Mouse (Mus musculus) spleen, postnatal 14 days (tissue): ENCODE results near the gene Susd6.

ENCODE experiments used
- DNase-seq, 2 experiments: peaks; one replicate each; pipeline ENCODE4 v3.0.0; 2021 to 2022; ENCODE audit warnings: low spot score in 2 of 2

Gene Susd6

DNA sequence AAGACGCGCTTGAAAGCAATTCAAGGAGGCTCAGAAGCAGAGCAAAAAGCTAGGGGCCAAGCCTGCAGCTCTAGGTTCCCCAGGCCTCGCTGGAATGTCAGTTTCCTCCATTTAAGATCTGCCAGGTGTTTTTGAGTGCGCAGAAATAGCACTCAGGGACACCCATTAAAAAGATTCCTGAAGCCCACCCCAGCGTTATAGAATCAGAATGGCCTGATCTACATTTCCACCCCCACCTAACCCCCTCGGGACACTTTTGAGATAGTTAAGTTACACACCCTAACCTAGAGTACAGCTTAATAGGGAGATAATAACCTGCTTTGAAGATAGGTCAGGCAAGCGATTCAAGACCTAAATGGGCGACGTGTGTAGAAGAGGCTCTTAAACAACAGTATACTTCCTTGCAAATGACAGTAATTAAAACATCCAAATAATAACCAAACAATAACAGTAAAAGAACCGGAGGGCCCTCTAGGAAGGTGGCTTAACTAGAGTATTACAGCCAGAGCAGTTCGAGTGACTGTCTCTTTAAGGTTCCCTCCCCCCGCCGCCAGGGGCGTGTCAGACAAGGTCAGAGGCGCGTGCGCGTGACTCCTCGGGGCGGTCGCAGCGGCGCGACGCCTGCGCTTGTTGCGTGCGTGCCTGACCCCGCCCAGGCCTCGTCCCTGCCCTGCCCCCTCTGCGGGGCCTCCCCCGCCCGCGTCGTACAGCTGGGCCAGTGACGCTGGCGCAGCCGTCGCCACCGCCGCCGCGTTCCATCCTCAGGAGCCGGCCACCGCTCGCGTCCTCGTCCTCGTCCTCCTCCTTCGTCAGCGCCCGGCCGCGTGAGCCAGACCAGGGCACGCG lies at the start of gene Susd6:
TSS of gene Susd6 (plus strand) at position 662 of the 846 bp plus-strand sequence.
- peak; percentile 98 to 99 for DNase-seq

DNA sequence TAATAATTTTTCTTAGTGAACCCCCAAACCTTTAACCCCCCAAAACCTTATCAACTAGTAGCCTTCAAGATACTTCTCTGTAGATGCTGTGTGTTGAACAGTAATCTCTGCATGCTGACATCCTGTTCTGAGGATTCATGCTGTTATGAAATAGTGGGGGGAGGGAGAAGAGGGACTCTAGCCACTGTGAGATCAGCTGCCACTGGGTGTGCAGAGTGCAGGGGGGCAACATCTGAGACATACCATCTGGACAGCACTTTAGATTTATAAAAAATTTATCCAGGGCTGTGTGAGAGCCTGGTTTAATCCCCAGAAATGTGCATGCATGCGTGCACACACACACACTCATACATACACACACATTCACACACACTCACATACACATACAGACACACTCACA lies 45.7 kb upstream of the Susd6 start:
- DNase-seq: no peak

GRCm38 (mm10) chr12:80746031-80746813 lies 44.1 kb upstream of the Susd6 start:
- no peak for DNase-seq

GRCm38 (mm10) chr12:80751556-80751955 lies 38.8 kb upstream of the Susd6 start:
- DNase-seq: no peak

GRCm38 (mm10) chr12:80757751-80758558 lies 32.4 kb upstream of the Susd6 start:
- no peak for DNase-seq

DNA sequence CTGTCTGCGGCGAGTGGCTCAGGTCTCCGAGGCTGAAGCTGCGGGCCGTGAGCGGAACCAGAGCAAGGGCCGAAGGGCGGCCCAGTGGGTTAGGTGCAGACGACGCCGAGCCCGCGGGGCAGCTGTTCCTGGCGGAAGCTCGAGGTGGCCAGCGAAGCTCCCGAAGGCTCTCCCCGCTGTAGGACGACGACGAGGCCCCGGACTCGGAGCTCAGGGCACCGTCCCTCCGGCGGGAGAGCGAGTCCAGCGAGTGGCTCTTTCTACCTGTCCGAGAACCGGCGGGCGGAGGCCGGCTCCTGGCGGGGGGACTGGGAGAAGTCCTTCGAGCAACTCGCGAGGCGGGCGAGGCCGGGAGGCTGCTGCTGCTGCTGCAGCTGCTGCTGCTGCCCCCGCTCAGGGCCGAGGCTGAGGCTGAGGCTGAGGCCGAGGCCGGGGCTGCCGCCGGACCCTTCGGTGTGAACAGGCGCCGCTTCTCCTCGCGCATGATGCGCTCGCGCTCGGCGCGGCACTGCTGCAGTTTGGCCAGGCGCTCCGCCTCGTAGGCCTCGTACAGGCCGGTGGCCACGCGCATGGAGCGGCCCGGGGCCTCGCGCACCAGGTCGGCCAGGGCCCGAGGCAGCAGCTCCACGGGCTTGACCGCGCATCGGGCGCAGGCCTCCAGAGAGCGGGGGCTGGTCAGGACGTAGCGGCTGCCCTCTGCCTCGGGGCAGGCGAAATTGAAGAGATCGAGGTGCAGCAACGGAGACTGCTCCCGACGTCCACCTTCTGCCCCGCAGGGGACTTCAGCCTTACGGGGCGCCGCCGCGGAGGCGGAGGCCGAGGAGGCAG lies 31.5 kb upstream of the Susd6 start:
- DNase-seq: no peak

GRCm38 (mm10) chr12:80759387-80759712 lies 31.0 kb upstream of the Susd6 start:
- DNase-seq: no peak

GRCm38 (mm10) chr12:80759713-80760395 lies 30.5 kb upstream of the Susd6 start:
- DNase-seq: no peak

GRCm38 (mm10) chr12:80760396-80760801 lies 29.9 kb upstream of the Susd6 start, which contains the start of gene Ccdc177:
Gene Ccdc177, minus strand, starts transcription at chr12:80760687.
- DNase-seq: peak; percentile 47 to 63

DNA sequence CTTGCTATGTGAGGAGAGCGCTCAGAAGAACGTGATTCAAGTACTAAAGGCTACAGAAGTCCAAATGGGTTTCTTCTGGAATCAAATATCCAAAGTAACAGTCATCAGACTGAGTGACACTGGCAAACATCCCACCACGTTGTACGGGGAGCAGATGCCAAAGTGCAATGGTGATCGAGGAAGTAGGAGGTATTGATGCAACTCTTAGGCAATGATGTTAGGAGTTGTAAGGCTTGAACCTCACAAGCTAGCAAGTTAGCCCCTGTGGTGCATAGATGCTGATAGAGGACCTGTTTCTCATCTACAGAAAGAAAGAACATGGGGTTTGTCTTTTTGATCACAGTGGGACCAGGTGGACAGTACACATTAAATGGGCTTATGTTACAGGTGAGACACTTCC lies 27.3 kb upstream of the Susd6 start:
- DNase-seq: no peak

DNA sequence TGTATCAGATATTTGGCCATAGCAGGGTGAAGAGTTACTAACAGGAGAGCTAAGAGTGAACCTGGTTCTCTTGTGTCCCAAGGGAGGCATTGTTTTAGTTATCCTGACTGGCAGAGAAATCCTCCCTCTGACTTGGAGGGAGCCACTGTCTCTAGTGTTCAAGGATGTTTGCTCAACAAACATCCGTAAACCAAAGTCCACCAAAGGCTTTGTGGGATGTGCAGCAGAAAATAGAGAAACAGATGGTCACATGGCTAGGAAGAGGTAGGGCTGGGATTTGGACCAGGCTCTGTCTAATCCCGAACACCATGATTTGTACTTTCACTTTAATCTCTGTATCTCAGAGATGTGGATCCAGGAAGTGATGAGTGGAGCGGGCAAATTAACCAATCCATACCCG lies 26.2 kb upstream of the Susd6 start:
- DNase-seq: no peak

DNA sequence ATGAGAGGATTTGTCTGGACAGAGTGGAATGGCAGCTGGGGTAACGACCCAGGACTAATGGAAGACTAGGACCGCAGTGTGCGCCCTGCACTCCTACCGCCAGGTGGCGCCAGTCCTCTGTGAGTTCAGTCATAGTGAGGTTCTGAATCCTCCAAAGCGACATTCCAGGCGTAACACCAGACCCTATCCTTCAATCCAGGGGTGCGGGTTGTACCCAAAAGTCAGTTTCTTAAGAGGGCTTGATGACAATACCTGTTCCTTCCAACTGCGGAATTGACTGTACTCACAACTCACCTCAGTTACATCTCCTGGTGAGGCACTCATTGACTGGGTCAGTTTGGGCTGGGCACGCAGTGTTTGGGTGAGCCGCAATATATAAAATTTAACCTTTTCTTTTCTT lies 20.6 kb upstream of the Susd6 start:
- DNase-seq: peak; percentile 49 to 67

DNA sequence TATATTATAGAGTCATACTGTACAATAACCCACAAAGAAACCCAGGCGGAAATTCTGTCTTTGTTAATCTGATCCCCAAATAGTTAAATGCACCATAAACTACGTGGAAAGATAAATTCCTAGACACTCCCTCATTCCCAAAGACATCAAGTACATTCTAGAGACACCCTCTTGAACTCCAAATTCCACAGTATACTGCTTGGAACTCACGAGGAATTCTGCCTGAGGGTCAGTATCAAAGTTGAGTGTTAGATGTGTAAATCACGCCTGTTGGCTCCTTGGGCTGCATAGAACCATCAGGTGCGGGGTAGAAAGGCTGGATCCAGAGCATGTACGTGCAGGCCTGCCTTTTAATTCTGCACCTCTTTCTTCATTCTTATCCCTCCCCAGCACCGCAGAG lies 15.5 kb upstream of the Susd6 start:
- DNase-seq: no peak

- no peak for DNase-seq
Measured at GRCm38 (mm10) chr12:80776046-80776634, 14.2 kb upstream of the Susd6 start.

GRCm38 (mm10) chr12:80778188-80778936 lies 11.9 kb upstream of the Susd6 start:
- peak; percentile 51 to 63 for DNase-seq

DNA sequence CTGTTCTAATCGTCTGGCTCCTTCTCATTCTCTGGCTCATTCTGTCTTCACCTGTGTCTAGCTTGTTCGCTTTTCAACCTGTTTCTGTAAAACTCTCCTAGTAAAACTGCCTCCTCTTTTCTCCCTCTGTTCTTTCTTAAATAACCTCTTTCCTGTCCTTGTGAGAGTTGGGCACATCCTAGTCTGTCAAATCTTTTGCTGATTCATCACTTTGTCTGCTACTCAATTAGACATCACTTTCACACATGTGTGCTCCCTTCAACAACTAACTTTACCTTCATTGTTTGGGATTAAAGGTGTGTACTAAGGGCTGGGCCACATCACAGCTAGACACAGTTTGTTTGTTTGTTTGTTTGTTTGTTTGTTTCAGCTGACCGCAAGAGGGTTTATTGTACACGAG lies 10.6 kb upstream of the Susd6 start:
- no peak for DNase-seq

GRCm38 (mm10) chr12:80782190-80782589 lies 8.1 kb upstream of the Susd6 start:
- DNase-seq: no peak

GRCm38 (mm10) chr12:80782892-80783291 lies 7.4 kb upstream of the Susd6 start:
- DNase-seq: no peak

DNA sequence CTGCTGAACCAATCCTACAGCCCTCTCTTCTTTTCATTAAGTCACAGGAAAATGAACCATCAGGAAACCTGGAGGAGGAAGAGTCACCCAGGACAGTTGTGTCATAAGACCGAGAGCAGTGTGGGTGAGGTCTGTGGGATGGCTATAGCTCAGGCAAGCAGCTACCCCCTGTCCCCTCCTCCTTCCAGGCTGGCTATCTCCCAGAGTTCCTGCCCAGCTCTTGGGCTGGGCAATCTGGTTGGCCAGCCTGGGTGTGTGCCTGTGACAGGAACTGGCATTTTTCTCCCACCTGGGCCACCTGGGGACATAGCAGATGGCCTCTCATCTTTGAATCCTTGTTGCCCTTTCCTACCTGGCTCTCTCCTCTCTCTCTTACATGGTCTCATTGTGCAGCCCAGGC lies 6.4 kb upstream of the Susd6 start:
- no peak for DNase-seq

- DNase-seq: no peak
Measured at GRCm38 (mm10) chr12:80785005-80785404, 5.3 kb upstream of the Susd6 start.
